Mouse (Mus musculus): ENCODE results near the gene Gm28047.

GRCm38 (mm10) chr15:102485853-102486252, 139.0 kb downstream of the Gm28047 start:
- TF ChIP-seq POLR2A (IDR thresholded peaks at IDR 0.05; ENCODE audit: insufficient read depth, low read depth, low read length) = no peak
- no peak for TF ChIP-seq CTCF (IDR thresholded peaks at IDR 0.05; ENCODE audit: insufficient read depth, low read depth, low read length)

Measured in olfactory bulb, adult 2 months (tissue).